Mouse (Mus musculus) forebrain, embryonic 16.5 days (tissue): ENCODE results near the gene Trmt61a. TPM values are rescaled to one million over a fixed set of nuclear protein-coding genes. Genes with fewer than 3 reads are reported as not detected.
"Not testable (repeated sequence)": the region's sequence is repeated elsewhere in the genome, so short reads cannot be mapped to it uniquely, and the experiment has no call there.

ENCODE experiments used
- ATAC-seq: fragments of 200-750 bp; cut with Nextera tagmentation; 2 replicates; pipeline ENCODE4 v1.8.0; 2017; ENCODE audit warnings: mild to moderate bottlenecking, moderate library complexity
- H3K27ac ChIP-seq: fragments of 300-500 bp; sonication (generic); 2 replicates; pipeline ENCODE4 v1.5.1; 2014; ENCODE audit warnings: low read length, control low read depth
- H3K27me3 ChIP-seq: fragments of 300-500 bp; sonication (generic); replicated peaks from 2 replicates; pipeline ENCODE4 v1.6.1; 2014; ENCODE audit warnings: low read length; ENCODE audit not compliant: control insufficient read depth, insufficient read depth
- H3K36me3 ChIP-seq: fragments of 300-500 bp; sonication (generic); 2 replicates; pipeline ENCODE4 v1.6.1; 2014; ENCODE audit not compliant: control insufficient read depth, insufficient read depth
- H3K4me1 ChIP-seq: fragments of 300-500 bp; sonication (generic); replicated peaks from 2 replicates; pipeline ENCODE4 v1.6.1; 2014; ENCODE audit warnings: low read length; ENCODE audit not compliant: control insufficient read depth, insufficient read depth
- H3K4me2 ChIP-seq: fragments of 300-500 bp; sonication (generic); 2 replicates; pipeline ENCODE4 v1.6.1; 2014; ENCODE audit warnings: mild to moderate bottlenecking, low read length, control low read depth
- H3K4me3 ChIP-seq: fragments of 300-500 bp; sonication (generic); replicated peaks from 2 replicates; pipeline ENCODE4 v1.5.1; 2014; ENCODE audit warnings: mild to moderate bottlenecking, low read length, control low read depth
- H3K9ac ChIP-seq: fragments of 300-500 bp; sonication (generic); replicated peaks from 2 replicates; pipeline ENCODE4 v1.6.1; 2014; ENCODE audit warnings: low read depth, low read length, control low read depth
- H3K9me3 ChIP-seq: fragments of 300-500 bp; sonication (generic); 2 replicates; pipeline ENCODE4 v1.6.1; 2016; ENCODE audit warnings: low read length; ENCODE audit not compliant: control insufficient read depth
- WGBS: fragments of 180-500 bp; shearing (Covaris S2); extraction: QIAGEN DNeasy Blood & Tissue Kit; methylation state at CpG from one replicate; pipeline ENCODE4 v1.1.7; 2014; 5-methylcytosine and 5-hydroxymethylcytosine counted together
- polyA plus RNA-seq: library from polyadenylated mRNA; unstranded; fragments of >200 nt; fragmentation: Nextera tagmentation; extraction: Ambion mirVana; gene quantifications from 2 replicates; pipeline ENCODE4 v1.2.1, GENCODE M21; 2015

Trmt61a gene
- polyA plus RNA-seq, 1 experiment from 2014 or later = 12.6 TPM

DNA sequence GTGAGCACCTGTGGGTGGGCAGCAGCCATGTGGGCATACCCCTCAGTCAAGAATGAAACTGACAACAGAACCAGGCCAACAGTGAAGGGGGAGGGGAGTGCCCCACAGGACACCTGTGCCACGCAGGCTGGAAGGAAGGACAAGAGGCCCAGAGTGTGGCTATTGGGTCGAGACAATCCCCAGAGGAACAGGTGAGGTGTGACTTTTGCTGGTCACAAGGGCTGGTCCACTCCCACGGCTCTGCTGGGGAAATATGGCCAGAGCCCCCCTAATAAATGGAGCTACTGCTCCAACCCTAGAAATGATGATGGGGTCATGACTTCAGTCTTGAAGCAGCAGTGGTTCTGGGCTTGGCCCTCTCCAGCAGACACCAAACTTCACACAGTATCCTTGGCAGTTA is 25.4 kb downstream of the Trmt61a start:
- H3K27me3 ChIP-seq = no peaks in the 10 kb centered on the region
- peaks cover 3% of the 10 kb centered on the region; the same call in 1 of the 2 replicates for H3K4me1 ChIP-seq
- no peak overlapping the region for H3K4me2 ChIP-seq
- no peak overlapping the region for H3K27ac ChIP-seq
- H3K9ac ChIP-seq = no peak overlapping the region
- 71% methylated on average over 3 of the region's 3 CpGs for WGBS
- no peak for ATAC-seq
- H3K9me3 ChIP-seq = no peaks in the 10 kb centered on the region
- no peak overlapping the region for H3K4me3 ChIP-seq
- H3K36me3 ChIP-seq = peaks cover 4% of the 10 kb centered on the region

DNA sequence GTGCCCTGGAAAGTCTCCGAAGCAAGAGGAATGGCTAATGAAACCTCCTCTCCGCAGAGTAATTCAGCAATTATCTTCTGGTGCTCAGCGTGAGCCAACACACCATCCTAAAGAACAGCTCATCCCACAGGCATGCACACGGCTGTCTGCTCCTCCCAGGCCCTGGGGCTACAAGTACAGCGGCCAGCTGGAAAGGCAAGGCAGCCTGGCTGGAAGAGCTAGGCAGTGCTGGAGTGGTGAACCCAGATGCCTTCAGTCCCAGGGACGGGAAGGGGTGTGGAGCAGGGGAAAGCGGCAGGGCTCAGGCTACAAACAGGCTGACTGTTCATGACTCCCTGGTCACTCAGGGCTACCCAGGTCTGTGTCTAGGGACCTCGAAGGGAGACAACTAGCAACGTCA is 26.7 kb downstream of the Trmt61a start:
- H3K27ac ChIP-seq = no peak overlapping the region
- peaks cover 13% of the 10 kb centered on the region for H3K36me3 ChIP-seq
- peaks cover 3% of the 10 kb centered on the region; the same call in 1 of the 2 replicates for H3K4me1 ChIP-seq
- no peak overlapping the region for H3K4me2 ChIP-seq
- no peaks in the 10 kb centered on the region for H3K27me3 ChIP-seq
- no peak for ATAC-seq
- H3K4me3 ChIP-seq = no peak overlapping the region
- 49% methylated on average over 9 of the region's 9 CpGs for WGBS
- no peak overlapping the region for H3K9ac ChIP-seq
- H3K9me3 ChIP-seq = no peaks in the 10 kb centered on the region

DNA sequence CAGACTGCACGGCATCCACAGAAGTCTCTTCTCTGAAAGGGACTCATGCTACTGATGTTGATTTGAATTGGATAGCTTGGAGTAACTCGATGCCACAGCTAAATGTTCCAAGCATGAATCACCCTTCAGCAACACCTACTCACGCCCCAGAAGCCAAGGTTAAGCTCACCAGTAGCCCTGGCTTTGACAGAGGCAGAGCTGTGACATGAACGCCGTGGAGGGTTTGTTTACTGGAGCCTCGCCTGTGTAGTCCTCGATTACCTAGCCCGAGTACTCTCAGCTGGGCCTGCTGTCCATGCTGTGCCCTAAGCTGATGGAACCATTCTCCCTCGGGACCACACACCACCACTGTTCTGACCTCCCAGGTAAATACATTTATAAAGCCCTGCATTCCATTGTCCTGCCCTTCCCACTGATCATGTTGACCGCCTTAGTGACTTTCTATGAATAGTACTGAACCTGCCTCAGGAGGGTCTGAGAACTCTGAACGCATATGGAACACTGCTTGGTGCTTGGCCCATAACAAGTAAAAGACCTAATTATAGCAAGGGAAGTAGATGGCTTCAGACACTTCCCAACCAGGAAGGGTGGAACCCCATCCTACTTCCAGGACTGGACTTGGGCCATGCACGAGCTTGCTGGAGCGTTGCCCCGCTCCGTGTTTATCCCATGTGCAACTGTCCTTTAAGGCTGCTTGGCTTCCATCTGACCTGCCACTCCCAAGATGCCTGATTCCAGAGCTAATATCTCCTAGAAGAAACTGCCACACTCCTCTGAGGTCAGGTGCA is 27.5 kb downstream of the Trmt61a start:
- no peaks in the 10 kb centered on the region for H3K9me3 ChIP-seq
- H3K36me3 ChIP-seq = peaks cover 19% of the 10 kb centered on the region
- H3K4me2 ChIP-seq = no peak overlapping the region
- WGBS = 76% methylated on average over 15 of the region's 15 CpGs
- H3K27me3 ChIP-seq = no peaks in the 10 kb centered on the region
- H3K4me1 ChIP-seq = peaks cover 3% of the 10 kb centered on the region; the same call in 1 of the 2 replicates
- no peak for ATAC-seq
- H3K4me3 ChIP-seq = no peak overlapping the region
- H3K9ac ChIP-seq = no peak overlapping the region
- no peak overlapping the region for H3K27ac ChIP-seq

DNA sequence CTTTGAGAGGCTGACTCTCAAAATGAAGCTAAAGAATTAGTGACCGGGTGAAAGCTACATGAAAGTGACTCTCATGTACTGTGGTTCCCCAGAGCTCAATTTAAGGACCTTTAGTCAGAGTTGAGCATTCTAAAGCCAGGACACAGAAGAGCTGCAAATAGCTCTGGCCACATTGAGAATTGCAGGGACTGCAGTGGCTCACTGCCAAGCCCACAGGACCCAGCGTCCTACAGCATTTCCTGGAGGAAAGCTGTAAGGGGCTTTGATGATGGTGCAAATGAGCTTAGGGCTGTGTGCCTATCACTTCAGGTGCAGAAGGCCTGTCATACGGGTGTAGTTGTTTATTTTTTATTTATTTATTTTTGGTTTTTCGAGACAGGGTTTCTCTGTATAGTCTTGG is 30.3 kb downstream of the Trmt61a start:
- Histone ChIP-seq H3K9ac (no peak overlapping the region), H3K9me3 (no peaks in the 10 kb centered on the region), H3K4me3 (no peak overlapping the region), H3K36me3 (peaks cover 26% of the 10 kb centered on the region), H3K27ac (no peak overlapping the region), H3K27me3 (no peaks in the 10 kb centered on the region), H3K4me1 (peaks cover 15% of the 10 kb centered on the region), H3K4me2 (no peak overlapping the region)
- 70% methylated on average over 4 of the region's 4 CpGs for WGBS
- no peak for ATAC-seq

DNA sequence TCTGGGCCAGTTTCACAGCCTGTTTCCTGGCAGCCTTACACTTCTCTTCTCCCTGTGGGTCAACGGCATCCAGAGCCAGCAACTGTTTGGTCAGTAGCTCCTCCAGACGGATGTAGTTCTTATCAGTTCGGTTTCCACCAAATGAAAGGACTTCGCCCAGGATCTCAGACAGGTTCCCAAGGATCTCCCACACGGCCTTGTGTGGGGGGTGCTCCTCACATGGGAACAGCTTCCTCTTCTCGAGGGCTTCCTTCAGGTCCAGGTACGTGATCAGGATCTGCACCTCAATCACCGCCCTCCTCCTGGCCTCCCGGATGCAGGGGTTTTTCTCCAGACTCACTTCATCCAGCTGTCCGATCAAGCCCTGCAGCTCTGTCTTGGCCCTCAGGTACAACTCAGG is 32.2 kb downstream of the Trmt61a start:
- WGBS = 88% methylated on average over 10 of the region's 10 CpGs
- H3K9ac ChIP-seq = no peak overlapping the region
- ATAC-seq = no peak
- no peak overlapping the region for H3K27ac ChIP-seq
- no peaks in the 10 kb centered on the region for H3K27me3 ChIP-seq
- peaks cover 26% of the 10 kb centered on the region for H3K36me3 ChIP-seq
- no peaks in the 10 kb centered on the region for H3K9me3 ChIP-seq
- no peak overlapping the region for H3K4me2 ChIP-seq
- peaks cover 19% of the 10 kb centered on the region for H3K4me1 ChIP-seq
- H3K4me3 ChIP-seq = no peak overlapping the region

DNA sequence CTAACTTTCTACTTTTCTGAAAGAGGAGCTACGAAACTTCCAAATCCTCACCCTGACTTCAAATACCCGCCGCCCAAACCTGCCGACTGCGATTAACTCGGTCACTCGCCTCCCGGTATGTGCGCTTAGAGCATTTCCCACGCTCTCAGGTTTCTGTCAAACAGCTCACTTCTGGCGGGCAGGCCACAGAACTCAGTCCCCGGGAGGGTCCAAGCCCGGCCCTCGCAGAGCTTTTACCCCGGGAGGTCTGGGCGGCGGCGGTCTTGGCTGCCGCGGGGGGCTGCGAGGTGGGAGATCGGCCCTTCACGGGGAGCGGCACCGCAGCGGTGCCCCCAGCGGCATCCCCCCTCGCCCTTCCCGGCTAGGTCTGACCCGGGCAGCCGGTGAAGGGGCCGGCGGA is 34.6 kb downstream of the Trmt61a start:
- Histone ChIP-seq H3K9me3 (no peaks in the 10 kb centered on the region), H3K27ac (peak overlapping the region; percentile 77), H3K4me3 (peak overlapping the region; percentile 69), H3K27me3 (no peaks in the 10 kb centered on the region), H3K36me3 (peaks cover 25% of the 10 kb centered on the region), H3K4me1 (peaks cover 19% of the 10 kb centered on the region), H3K4me2 (peak overlapping the region; percentile 58), H3K9ac (peak overlapping the region; percentile 68)
- ATAC-seq = peak; percentile 5
- under 1% methylated on average over 30 of the region's 33 CpGs for WGBS

DNA sequence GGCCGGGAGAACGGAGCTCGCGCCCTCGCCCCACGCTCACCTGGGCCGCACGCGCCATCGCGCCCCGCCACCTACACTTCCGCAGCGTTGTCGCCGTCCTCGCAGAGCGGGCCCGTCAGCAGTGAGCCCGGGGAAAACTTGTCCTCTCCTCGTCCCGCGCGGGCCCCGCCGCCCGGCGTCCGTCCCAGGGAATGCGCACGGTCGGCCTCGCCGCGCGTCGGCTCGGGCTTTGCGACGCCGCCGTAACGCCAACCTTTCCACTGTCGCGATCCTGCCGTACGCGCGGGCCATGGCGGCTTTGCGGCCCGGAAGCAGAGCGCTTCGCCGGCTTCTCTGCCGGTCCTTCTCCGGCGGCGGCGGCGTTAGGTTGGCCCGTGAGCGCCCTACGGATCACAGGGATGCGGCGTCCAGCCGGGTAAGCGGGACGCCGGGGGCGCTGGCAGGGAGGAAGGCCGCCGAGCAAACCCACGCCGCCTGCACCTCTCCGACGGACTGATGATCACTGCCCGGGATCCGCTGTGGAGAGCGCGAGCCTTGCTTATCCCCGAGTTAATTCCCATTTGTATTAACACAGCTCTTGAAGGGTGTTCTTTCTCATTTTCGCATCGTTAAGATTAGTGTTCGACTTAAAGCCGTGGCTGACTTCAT is 35.2 kb downstream of the Trmt61a start, which contains the start of the genes Bag5 and Apopt1:
Gene Bag5 (minus strand): TSS at position 254 of the 648 bp plus-strand sequence.
Gene Apopt1 (plus strand): TSS at position 258 of the 648 bp plus-strand sequence.
- H3K36me3 ChIP-seq = peaks cover 22% of the 10 kb centered on the region
- H3K9ac ChIP-seq = peak within 1 kb of the TSS; percentile 68
- H3K4me3 ChIP-seq = peak within 1 kb of the TSS; percentile 69
- H3K4me1 ChIP-seq = peaks cover 19% of the 10 kb centered on the region
- peak; percentile 98 for ATAC-seq
- H3K27me3 ChIP-seq = no peaks in the 10 kb centered on the region
- H3K4me2 ChIP-seq = peak within 1 kb of the TSS; percentile 61
- no peaks in the 10 kb centered on the region for H3K9me3 ChIP-seq
- WGBS = under 1% methylated on average over 82 of the region's 86 CpGs
- peak within 1 kb of the TSS; percentile 77 for H3K27ac ChIP-seq

DNA sequence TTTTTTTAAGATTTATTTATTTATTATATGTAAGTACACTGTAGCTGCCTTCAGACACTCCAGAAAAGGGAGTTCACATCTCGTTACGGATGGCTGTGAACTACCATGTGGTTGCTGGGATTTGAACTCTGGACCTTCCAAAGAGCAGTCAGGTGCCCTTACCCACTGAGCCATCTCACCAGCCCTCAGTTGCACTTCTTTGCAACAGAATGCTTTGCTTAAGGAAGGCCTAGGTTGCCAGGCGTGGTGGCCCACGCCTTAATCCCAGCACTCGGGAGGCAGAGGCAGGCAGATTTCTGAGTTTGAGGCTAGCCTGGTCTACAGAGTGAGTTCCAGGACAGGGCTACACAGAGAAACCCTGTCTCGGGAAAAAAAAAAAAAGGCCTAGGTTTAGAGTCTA is 36.0 kb downstream of the Trmt61a start:
- H3K27me3 ChIP-seq, H3K9ac ChIP-seq, ATAC-seq, H3K9me3 ChIP-seq, H3K27ac ChIP-seq: not testable (repeated sequence)
- Histone ChIP-seq H3K4me1 (peaks cover 24% of the 10 kb centered on the region), H3K36me3 (peaks cover 20% of the 10 kb centered on the region), H3K4me3 (peak overlapping the region; percentile 69), H3K4me2 (peak overlapping the region; percentile 61)
- WGBS = 76% methylated on average over 6 of the region's 6 CpGs

DNA sequence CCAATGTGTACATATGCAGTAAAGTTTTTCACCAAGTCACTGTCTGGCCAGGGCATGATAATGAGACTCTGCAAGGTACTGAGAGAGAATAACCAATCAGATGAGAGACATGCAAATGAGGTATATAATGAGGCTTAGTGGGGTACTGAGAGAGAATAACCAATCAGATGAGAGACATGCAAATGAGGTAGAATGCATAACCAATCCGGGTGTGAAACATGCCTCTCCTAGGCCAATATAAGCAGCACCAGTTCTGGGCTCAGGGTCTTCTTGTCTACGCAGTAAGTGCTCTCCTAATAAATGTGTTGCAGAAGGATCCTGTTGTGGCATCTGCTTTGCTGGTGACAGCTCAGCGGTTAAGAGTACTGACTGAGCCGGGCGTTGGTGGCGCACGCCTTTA is 38.6 kb downstream of the Trmt61a start:
- Histone ChIP-seq H3K4me2 (no peak overlapping the region), H3K27ac (no peak overlapping the region), H3K27me3 (no peaks in the 10 kb centered on the region), H3K9me3 (no peaks in the 10 kb centered on the region), H3K9ac (no peak overlapping the region), H3K4me1 (peaks cover 19% of the 10 kb centered on the region), H3K36me3 (no peaks in the 10 kb centered on the region; the same call in 1 of the 2 replicates), H3K4me3 (no peak overlapping the region)
- WGBS = 97% methylated on average over 7 of the region's 7 CpGs
- ATAC-seq = no peak
